Mouse (Mus musculus): ENCODE results near the gene Ptprn.
"Not testable (repeated sequence)": the region's sequence is repeated elsewhere in the genome, so short reads cannot be mapped to it uniquely, and the experiment has no call there.

Ptprn gene

DNA sequence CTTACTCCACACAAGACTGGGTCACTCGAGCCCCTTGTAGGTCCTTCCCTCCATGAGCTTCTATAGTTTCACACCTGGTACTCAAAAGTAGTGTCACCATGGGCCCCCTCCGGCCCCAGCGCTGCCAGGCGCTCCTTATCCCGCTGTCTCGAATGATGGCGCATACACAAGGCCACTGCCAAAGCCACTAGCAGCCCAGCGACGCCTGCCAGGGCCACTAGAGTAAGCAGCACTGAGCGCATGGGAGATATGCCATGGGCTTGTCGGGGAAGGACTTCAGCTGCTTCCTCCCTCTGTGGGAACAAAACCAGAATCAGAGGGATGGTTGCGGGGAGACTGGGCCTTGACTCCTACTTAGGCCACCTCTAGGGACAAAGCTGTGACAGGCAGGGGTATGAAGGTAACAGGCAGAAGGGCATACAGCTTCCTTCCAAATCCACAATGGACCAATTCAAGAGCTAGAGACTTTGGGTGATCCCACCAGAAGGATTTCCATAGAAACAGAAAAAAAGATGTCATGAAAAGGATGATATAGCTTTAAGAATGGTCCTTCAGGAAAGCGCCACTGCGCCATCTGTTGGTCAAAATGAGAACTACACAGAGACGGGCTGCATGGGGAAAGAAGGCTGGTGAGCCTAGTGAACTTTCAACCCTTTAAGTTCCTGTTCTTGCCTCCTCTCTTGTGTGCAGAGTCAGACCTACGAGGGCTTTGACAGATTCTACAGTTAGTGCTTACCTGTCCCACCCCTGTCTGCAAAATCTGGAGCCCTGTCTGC, 10.3 kb downstream of the Ptprn start:
- in situ Hi-C loops (cut with MboI; ENCODE audit: low sequenced_read_pairs): no loop called here

DNA sequence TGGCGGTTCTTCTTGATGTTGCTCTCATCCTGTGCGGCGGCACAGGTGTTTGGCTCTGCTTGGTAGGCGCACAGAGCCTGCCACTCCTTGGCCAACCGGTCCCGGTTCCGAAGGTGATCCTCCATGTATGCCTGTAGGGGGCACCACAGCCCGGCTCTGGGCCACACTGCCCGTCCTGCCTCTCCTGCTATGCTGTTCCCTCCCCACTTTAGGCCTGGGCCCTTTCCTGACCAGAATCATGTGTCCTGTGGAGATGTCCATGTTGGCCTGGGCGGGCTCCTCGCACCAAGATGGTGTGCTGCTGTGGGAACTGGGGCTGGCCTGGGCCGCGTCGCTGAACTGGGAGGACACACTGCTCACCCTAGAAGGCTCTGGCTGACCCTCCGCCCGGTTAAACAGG, 11.3 kb downstream of the Ptprn start:
- in situ Hi-C loops (cut with MboI; ENCODE audit: low sequenced_read_pairs): no loop called here

DNA sequence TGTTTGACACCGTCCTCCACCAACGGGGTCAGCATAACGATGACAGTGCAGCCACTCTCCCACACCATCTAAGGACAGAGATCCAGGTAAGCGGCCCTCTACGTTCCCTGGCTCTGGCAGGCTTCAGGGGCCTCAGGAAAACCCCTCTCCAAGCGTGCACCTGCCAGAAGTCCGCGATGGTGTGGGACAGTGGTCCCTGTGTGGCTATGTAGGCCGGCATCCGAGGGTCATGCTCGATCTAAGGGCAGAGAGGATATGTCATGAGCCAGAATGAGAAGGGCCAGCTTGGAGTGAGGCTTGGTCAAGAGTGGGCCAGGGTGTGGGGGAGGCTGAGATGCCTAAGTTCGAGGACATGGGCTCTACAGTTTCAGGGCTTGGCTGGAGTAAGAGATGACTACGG, 12.0 kb downstream of the Ptprn start:
- in situ Hi-C loops (cut with MboI; ENCODE audit: low sequenced_read_pairs): no loop called here

DNA sequence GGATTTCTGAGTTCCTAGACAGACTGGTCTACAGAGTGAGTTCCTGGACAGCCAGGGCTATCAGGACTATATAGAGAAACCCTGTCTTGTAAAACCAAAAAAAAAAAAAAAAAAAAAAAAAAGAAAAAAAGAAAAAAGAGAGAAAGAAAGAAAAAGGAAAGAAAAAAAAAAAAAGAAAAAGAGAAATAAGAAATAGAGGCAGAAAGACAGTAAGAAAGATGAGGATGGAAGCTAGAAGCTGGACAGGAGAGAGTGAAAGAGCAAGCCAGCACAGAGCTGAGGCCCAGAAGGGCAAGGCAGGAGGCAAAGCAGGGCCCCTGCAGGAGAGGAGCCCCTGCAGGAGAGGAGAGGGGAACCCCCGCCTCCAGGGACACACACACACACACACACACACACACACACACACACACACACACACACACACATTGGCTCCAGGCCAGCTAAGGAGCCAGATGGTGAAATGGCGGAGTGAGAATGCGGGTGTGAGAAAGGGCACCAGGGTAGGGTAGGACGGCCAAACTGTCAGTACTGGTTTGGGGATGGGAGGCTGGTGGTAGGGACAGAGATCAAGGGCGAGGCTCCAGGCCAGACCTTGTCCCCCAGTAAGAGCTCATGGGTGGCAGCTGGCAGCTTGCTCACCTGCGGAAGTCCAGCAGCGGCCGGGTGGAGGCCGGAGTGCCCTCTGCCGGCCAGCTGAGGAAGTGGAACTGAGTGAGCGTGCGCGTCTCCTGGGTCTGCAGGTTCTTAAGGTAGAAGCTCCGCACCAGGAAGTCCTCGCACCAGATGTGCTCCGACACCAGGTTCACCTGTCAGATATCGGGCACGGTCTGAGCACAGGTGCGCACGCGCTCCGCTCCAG, 13.0 kb downstream of the Ptprn start:
- in situ Hi-C loops (cut with MboI; ENCODE audit: low sequenced_read_pairs): no loop called here

DNA sequence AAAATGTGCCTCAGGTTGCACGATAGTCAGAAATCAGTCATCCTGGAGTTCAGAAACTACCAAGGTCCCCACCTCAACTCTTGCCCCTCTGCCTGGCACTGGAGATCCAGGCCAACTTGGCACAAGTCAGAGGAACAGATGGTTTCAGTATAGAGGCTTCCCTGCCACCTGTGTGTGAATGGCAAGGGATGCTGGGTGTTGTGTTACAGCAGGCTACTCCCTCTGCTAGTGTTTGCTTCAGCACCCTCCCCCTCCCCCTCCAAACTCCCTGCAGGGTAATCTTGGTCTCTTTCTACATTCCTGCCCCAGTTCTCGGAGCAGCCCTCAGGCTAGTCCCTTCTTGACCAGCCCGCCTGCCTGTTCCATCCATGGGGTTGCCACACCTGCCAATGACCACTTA, 13.8 kb downstream of the Ptprn start:
- in situ Hi-C loops (cut with MboI; ENCODE audit: low sequenced_read_pairs): no loop called here

DNA sequence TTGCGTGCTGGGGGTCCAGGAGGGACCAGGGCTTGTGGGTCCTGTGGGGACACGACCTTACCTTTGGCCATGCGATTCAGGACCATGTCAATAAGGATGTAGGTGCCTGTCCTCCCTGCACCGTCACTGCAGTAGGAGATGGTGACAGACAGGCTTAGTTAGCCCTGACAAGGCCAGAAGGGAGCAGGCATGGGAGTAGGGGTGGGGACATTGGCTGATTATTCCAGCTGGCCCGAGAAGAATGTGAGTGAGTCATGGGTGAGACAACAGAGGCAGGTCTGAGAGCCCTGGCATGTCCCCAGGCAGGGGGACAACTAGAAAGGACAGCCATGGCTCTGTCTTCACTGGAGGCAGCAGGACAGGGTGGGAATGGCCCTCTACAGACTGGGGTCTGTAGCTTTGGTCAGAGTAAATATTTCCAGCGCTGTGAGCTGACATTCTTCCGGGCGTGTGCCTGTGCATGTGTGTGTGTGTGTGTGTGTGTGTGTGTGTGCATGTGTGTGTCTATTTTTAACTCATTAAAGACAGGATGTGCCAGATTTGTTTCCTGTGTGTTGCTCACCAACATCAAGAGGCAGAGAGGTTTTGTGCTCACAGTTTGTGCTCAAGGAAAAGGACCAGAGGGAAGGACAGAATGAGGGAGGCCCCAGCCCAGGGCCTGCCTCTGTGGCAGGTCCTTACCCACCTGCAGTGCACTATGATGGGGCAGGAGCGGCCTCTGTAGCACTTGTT, 16.1 kb downstream of the Ptprn start:
- in situ Hi-C loops (cut with MboI; ENCODE audit: low sequenced_read_pairs): no loop called here

DNA sequence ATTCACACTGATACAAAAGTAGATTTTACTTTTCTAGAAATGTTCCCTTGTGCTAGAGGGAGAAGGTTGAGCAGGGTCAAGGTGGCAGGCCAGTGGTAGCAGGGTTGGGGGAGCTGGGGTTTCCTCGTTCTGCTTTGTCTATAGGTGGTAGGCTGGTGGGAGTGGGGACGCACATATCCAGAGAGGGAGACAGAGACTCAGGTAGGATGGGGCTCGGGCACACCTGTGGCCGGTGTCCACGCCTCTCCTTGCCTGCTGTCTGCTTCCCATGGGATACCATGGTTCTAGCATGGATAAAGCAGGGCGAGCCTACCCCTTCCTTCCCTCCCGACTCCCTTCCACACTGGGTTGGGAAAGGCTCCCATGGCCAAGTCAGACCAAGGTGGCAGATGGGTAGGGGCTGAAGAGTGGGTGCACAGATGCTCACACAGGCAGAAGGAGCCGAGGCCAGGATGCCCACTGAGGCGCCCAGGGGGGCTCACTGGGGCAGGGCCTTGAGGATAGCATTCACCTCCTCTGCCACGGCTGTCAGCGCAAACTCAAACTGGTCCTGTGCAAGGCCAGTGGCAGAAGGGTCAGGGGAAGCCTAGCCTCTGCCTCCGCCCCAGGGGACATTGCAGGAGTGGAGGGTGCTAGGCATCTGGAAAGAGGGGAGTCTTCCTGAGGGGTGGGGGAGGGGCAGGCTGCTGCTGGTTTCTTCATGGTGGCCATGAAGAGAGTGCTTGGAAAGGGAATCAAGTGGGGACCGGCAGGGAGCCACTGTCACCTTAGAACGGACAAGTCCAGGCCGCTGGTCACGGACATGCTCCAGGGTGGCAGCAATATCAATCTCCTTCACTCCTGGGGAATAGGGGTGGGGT, 17.0 kb downstream of the Ptprn start:
- in situ Hi-C loops (cut with MboI; ENCODE audit: low sequenced_read_pairs): no loop called here

DNA sequence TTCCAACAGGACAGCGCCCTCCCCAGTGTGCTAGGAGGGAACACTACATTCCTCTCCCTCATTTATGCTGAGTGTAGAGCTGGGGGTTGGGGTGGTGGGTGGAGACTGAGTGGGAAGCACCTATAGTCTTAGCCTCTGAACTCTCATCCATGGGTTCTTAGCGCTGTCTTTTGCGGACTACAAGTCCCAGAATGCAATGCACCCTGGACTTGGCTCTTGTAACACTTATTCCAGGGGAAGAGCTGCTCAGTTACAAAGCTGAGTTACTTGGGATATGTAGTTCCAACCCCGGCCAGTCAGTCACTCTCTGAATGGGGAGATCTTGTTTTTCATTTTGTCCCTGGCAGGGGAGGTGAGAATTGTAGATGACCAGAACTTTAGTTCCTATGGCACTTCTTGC, 19.5 kb downstream of the Ptprn start:
- in situ Hi-C loops (cut with MboI; ENCODE audit: low sequenced_read_pairs): no loop called here

DNA sequence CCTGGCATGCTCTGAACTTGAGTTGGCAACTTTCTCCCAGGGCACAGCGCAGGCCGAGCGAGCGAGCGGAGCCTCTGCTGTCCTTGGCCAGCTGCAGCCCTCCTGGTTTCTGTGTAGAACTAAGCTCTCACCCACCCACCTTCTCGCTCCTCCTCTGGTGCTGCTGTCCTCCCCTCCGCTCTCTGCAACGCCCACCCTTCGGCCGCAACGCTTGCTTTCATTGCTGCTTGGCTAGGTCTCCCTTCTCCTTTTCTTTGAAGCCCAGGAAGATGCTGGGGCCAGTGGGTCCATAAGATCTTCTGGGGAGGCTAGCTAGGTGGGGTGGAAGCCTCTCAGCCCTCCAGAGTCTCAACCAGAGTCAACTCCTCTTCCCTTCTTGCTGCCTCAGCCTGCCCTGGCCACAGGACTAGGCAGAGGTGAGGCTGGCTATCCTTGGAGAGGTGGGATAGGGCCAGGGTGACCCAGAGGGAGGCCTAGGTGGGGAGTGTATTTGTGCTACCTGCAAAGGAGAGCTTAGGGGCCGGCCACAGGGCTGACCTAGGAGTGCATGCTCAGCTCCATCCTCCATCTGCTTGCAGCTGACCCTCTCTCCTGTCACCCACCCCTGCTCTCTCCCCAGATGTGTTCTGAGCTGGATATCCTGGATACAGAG, 20.0 kb downstream of the Ptprn start:
- in situ Hi-C loops (cut with MboI; ENCODE audit: low sequenced_read_pairs): no loop called here

DNA sequence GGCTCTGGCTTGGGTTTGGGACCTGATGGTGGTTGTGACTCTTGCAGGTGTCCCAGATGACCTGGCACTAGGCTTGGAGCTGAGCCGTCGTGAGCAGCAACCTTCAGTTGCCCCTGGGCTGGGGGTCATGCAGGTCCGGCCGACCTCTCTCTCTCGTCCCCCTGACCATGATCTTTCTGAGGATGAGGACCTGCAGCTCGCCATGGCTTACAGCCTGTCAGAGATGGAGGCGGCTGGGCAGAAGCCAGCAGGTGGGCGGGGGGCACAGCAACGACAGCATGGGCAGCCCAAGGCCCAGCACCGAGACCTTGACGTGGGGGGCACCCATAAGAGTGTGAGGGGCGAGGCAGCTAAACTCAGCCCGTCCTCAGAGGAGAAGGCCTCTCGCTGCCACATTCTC, 20.9 kb downstream of the Ptprn start:
- in situ Hi-C loops (cut with MboI; ENCODE audit: low sequenced_read_pairs): no loop called here

DNA sequence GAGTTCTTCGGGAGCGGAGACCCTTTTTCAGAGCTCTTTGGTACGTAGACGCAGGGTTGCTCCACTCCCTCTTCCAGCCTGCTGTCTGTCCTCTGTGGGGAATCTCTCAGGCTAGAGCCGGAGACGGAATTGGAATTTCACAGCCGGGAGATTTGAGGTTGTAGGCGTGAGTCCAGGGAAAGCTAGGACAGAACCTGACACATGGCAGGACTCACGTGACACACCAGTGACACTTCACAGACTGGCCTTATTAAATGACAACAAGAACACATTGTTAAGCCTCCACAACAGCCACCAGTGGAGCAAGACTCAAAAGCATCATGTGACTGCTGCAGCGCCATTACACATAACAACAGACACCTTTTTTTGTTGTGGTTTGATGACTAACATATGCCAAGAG, 24.7 kb downstream of the Ptprn start:
- in situ Hi-C loops (cut with MboI; ENCODE audit: low sequenced_read_pairs): no loop called here

DNA sequence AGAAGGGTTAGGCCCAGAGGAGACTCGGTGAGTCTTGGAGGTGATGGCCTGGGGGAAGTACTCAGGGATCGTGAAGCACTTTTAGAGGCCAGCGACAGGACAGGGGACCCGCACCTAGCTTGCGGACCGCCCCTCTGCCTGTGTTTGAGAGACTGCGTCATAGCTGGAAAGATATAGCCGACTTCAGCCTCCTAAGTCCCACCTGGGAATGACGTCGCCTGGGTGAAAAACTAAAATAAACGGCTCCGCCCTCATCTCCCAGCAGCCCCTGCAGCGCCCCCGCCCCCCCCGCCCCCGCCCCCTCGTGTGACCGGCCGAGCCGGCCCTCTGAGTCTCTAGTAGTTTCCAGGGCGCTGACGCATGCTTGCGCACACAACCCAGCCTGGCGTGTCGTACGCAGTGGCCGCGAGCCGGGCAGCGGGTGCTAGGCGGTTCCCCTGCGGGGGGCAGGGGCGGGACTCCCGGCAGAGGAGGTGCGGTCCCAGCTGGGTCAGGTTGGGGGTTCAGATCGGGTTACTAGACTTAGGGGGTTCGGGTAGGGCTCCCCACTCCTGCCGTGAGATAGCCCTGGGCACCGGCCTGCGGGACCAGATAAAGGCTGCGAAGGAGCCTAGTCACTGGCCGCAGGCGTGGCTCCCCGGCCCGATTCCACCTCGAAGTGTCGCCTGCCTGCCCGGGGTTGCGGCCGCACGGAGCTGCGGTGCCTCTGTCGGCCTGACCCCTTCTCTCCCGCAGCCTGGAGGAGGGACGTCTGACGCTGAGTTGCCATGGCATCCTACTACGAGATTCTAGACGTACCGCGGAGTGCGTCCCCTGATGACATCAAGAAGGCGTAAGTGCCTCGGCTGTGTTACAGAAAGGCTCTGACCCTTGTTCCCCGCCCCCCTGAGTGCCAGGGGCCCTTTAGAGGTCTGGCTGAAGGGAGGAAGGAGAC, 27.9 kb downstream of the Ptprn start, which contains the start of gene Dnajb2:
Gene Dnajb2, plus strand, starts transcription at position 290 of the 934 bp plus-strand sequence.
- in situ Hi-C loops (cut with MboI; ENCODE audit: low sequenced_read_pairs): no loop called here

DNA sequence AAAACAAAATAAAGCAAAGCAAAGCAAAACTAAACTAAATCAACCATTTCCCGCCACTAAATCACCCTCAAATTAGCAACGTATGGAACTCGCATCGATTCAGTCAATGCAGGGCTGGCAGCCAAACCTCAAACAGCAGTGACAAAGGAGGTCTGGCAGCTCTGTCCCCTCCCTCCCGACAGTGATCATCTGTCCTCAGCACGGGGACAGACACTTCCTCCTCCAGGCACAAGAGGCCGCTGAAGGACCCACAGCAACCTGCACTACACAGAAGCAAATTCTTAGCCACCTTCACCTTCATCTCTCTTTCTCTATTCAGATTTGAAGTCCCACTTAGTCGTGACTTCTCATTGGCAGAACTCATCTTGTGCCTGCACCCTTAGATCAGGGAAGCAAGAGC, 29.7 kb downstream of the Ptprn start:
- in situ Hi-C loops (cut with MboI; ENCODE audit: low sequenced_read_pairs): no loop called here

DNA sequence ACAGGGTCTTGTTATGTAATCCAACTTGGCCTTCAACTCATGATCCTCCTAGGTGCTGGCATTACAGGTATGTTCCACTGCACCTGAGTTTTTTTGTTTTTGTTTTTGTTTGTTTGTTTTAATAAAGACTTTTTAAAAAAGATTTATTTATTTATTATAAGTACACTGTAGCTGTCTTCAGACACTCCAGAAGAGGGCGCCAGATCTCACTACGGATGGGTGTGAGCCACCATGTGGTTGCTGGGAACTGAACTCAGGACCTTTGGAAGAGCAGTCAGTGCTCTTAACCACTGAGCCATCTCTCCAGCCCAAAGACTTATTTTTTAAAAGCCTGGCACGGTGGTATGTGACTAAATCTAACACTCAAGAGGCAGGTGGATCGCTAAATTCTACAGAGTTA, 31.8 kb downstream of the Ptprn start:
- in situ Hi-C loops (cut with MboI; ENCODE audit: low sequenced_read_pairs): not testable (repeated sequence)

DNA sequence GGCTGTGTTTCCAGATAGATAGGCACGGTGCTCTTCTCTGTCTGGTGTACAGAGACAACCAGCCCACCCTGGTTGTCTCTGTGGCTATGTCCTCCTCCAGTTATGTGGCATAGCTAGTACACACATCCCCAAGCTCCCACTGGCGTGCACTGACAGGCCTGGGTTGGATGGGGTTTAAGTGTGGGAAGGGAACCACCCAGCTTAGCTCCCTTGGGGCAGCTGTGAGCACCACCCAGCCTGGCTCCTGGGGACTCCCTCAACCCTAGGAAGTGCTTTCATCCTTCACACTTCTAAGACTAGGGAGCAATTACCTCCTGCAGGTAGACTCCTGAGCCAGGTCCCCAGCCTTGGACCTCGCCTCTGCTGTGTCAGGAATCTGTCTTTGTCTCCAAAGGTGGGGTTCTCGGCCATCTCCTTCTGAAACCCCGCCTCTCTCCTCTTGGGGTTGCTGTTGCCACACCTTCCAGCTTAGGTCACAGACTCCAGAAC, 32.6 kb downstream of the Ptprn start, which contains the start of gene A630095N17Rik:
Gene A630095N17Rik, minus strand, starts transcription at position 439 of the 489 bp plus-strand sequence.
- in situ Hi-C loops (cut with MboI; ENCODE audit: low sequenced_read_pairs): no loop called here

DNA sequence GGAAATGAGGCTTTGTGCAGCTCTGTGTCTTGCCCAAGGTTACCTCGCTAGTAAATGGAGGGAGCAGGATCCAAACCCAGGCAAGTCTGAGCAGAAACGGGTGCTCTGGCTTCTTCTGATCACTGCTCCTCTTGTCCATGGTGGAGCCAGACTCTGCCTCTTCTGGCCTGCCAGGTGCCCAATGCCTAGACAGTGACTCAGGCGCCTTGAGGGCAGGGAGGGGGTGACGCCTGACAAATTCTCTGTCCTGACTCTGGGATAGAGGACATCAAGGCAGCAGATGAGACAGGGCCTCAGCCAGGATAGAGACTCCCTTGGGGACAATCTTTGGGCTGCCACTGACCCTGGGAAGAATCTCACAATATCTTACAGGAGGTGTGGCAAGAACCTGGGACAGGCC, 33.1 kb downstream of the Ptprn start:
- in situ Hi-C loops (cut with MboI; ENCODE audit: low sequenced_read_pairs): no loop called here

DNA sequence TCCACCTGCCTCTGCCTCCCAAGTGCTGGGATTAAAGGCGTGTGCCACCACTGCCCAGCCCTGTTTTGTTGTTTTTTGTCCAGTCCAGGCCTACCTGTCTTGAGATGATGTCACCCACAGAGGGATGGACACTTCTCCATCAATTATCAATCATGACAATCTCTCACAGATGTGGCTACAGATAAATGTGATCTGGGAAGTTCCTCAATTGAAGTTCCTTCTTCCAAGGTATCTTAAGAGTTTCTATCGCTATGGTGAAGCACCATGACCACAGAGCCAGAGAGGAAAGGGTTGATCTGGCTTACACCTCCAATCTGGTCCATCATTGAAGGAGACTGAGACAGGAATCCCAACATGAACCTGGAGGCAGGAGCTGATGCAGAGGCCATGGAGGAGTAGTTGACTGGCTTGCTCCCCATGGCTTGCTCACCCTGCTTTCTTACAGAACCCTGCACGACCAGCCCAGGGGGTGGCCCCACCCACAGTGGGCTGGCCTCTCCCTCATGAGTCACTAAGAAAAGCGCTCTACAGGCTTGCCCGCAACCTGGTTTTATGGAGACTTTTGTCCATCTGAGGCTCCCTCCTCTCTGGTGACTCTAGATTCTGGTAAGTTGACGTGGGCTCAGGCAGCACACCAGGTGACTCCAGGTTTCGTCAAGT, 33.8 kb downstream of the Ptprn start:
- in situ Hi-C loops (cut with MboI; ENCODE audit: low sequenced_read_pairs): no loop called here

DNA sequence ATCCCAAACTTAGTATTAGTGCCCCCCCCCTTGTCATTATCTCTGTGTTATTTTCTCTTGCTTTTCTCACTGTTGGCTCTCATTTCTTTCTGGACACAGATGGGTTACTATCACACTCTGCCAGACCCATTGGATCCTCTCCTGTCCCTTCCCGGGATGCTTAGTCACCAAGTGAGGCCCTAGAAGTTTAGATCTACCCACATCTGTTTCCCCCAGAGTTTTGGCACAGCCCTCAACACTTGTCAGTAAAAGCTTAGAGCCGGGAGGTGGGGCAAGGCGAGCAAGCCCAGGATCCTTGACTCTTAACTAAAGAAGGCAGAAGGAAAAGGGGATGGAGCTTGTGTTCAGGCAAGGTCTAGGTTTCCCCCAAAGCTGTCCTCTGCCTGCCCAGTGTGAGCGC, 35.1 kb downstream of the Ptprn start:
- in situ Hi-C loops (cut with MboI; ENCODE audit: low sequenced_read_pairs): no loop called here

Measured in CH12F3 (cell line).